Mouse (Mus musculus) C2C12 (cell line): ENCODE data around the gene Arhgap17.

Experiments used
- CTCF ChIP-seq: IDR thresholded peaks from one replicate; pipeline ENCODE4 v1.5.1; 2011; ENCODE audit not compliant: control insufficient read depth, insufficient read depth, insufficient read length
- MAX ChIP-seq: IDR thresholded peaks from one replicate; pipeline ENCODE4 v1.6.1; 2011; ENCODE audit warnings: mild to moderate bottlenecking, control low read depth
- MYOD1 ChIP-seq: IDR thresholded peaks from one replicate; pipeline ENCODE4 v1.6.1; 2011; ENCODE audit warnings: low read depth; ENCODE audit not compliant: control insufficient read depth, insufficient read length
- USF1 ChIP-seq: IDR thresholded peaks from one replicate; pipeline ENCODE4 v1.6.1; 2011; ENCODE audit warnings: low read depth, mild to moderate bottlenecking, control low read depth, moderate library complexity

DNA sequence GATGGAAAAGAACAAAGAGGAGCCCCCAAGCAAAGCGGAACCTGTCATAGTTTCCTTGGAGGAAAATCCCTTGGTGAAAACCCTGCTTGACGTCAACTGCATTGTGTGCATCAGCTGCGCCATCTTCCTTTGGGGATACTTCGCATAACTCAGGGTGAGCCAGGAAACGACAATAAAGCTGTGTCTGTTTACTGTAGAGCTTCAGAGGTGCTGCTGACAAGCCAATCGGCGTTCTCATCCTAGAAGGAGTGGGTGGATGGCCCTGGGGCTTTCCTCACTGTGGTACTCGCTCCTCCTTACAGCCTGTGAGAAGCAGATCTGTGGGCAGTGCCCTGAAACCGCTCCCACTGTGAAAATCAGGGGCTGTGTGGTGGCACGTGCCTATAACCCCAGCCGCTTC lies 96.7 kb downstream of the Arhgap17 start:
- TF ChIP-seq MYOD1 (no peak), CTCF (no peak), MAX (no peak), USF1 (no peak)
